Mouse (Mus musculus) CH12.LX (cell line): ENCODE measurements at regions not wholly inside any gene's neighbourhood (a gene's known extent, or its start where the extent isn't known, plus 50 kb on each side); places are given as distances from the start of the nearest gene placed in this dataset.

Experiments
- DNase-seq: peaks from one replicate; pipeline ENCODE4 v3.0.0-alpha.2; 2013; ENCODE audit errors: extremely low read depth
- H3K27ac ChIP-seq: 2 replicates; pipeline ENCODE4 v1.5.1; 2012; ENCODE audit warnings: low read depth, mild to moderate bottlenecking, control low read depth, moderate library complexity; ENCODE audit not compliant: insufficient read depth
- H3K27me3 ChIP-seq: replicated peaks from 2 replicates; pipeline ENCODE3; 2012; ENCODE audit warnings: inconsistent platforms
- H3K36me3 ChIP-seq, 2 experiments: replicated peaks in 1 of 2; 2 replicates each; pipeline versions ENCODE3 to v1.6.1; 2012; ENCODE audit warnings: inconsistent platforms in 1 of 2, low read length in 1 of 2, mild to moderate bottlenecking in 1 of 2, mixed read lengths in 1 of 2, moderate library complexity in 1 of 2; ENCODE audit not compliant: control insufficient read depth in 1 of 2, insufficient read depth in 1 of 2
- H3K4me1 ChIP-seq, 2 experiments: 2 replicates each; pipeline ENCODE4 v1.6.1; 2012; ENCODE audit warnings: inconsistent platforms in 1 of 2, moderate library complexity in 1 of 2; ENCODE audit not compliant: insufficient read depth in 2 of 2, control insufficient read depth in 1 of 2
- H3K4me2 ChIP-seq: 2 replicates; pipeline ENCODE4 v1.6.1; 2012; ENCODE audit warnings: low read depth, mild to moderate bottlenecking, control low read depth; ENCODE audit not compliant: poor library complexity, insufficient read depth, severe bottlenecking
- H3K4me3 ChIP-seq, 3 experiments: fragments of 150-350 bp in 1 of 3; sonication (generic) in 1 of 3; replicated peaks in 1 of 3; 2 replicates each; pipeline versions ENCODE3 to v1.5.1; 2011 to 2012; ENCODE audit warnings: low read depth in 2 of 3, low read length in 2 of 3, mild to moderate bottlenecking in 2 of 3, moderate library complexity in 2 of 3, control low read depth in 1 of 3, improper control_type of control experiment in 1 of 3, inconsistent platforms in 1 of 3, mixed read lengths in 1 of 3; ENCODE audit not compliant: poor library complexity in 1 of 3
- H3K79me2 ChIP-seq: replicated peaks from 2 replicates; pipeline ENCODE4 v1.6.1; 2012; ENCODE audit warnings: mild to moderate bottlenecking, moderate library complexity; ENCODE audit not compliant: control insufficient read depth, poor library complexity, insufficient read depth, severe bottlenecking; ENCODE audit errors: extremely low read depth
- H3K9ac ChIP-seq: 2 replicates; pipeline ENCODE4 v1.6.1; 2012; ENCODE audit warnings: low read depth, mild to moderate bottlenecking, control low read depth, moderate library complexity; ENCODE audit not compliant: insufficient read depth
- H3K9me3 ChIP-seq: replicated peaks from 2 replicates; pipeline ENCODE3; 2012; ENCODE audit warnings: low read length, inconsistent platforms, mixed read lengths
- BHLHE40 ChIP-seq: IDR thresholded peaks from 2 replicates; pipeline ENCODE4 v1.6.1; 2011; ENCODE audit warnings: mild to moderate bottlenecking, low read depth, low read length, improper control_type of control experiment
- CTCF ChIP-seq, 2 experiments: IDR thresholded peaks in 1 of 2; conservative IDR thresholded peaks in 1 of 2; 2 replicates each; pipeline ENCODE4 v1.5.1; 2011 to 2012; ENCODE audit warnings: low read depth in 2 of 2, low read length in 2 of 2, improper control_type of control experiment in 1 of 2, inconsistent platforms in 1 of 2, mild to moderate bottlenecking in 1 of 2, moderate library complexity in 1 of 2
- ETS1 ChIP-seq: conservative IDR thresholded peaks from 2 replicates; pipeline ENCODE4 v1.6.1; 2012; ENCODE audit warnings: low read depth, mild to moderate bottlenecking, inconsistent platforms, low read length, improper control_type of control experiment, moderate library complexity
- GABPA ChIP-seq: IDR thresholded peaks from 2 replicates; pipeline ENCODE4 v1.6.1; 2012; ENCODE audit warnings: low read depth, low read length, improper control_type of control experiment, inconsistent platforms; ENCODE audit not compliant: insufficient replicate concordance
- IRF4 ChIP-seq: IDR thresholded peaks from 2 replicates; pipeline ENCODE4 v1.6.1; 2014; ENCODE audit warnings: low read depth, mild to moderate bottlenecking, inconsistent platforms, low read length, improper control_type of control experiment
- JUN ChIP-seq: IDR thresholded peaks from 2 replicates; pipeline ENCODE4 v1.6.1; 2011; ENCODE audit warnings: low read depth, mild to moderate bottlenecking, low read length, improper control_type of control experiment, moderate library complexity; ENCODE audit not compliant: insufficient read depth
- KAT2A ChIP-seq: IDR thresholded peaks from 2 replicates; pipeline ENCODE4 v1.6.1; 2012; ENCODE audit warnings: low read length, improper control_type of control experiment, inconsistent platforms; ENCODE audit not compliant: insufficient replicate concordance
- MAX ChIP-seq: IDR thresholded peaks from 2 replicates; pipeline ENCODE4 v1.6.1; 2011; ENCODE audit warnings: low read length, improper control_type of control experiment
- MAZ ChIP-seq: IDR thresholded peaks from 2 replicates; pipeline ENCODE4 v1.6.1; 2012; ENCODE audit warnings: low read depth, mild to moderate bottlenecking, inconsistent platforms, low read length, improper control_type of control experiment, moderate library complexity
- MEF2A ChIP-seq: IDR thresholded peaks from 2 replicates; pipeline ENCODE4 v1.6.1; 2014; ENCODE audit warnings: low read depth, mild to moderate bottlenecking, inconsistent platforms, low read length, improper control_type of control experiment, borderline replicate concordance
- MXI1 ChIP-seq: IDR thresholded peaks from 2 replicates; pipeline ENCODE4 v1.6.1; 2011; ENCODE audit warnings: mild to moderate bottlenecking, low read depth, low read length, improper control_type of control experiment
- NRF1 ChIP-seq: IDR thresholded peaks from 2 replicates; pipeline ENCODE4 v1.6.1; 2014; ENCODE audit warnings: low read depth, mild to moderate bottlenecking, inconsistent platforms, low read length, improper control_type of control experiment, moderate library complexity
- PAX5 ChIP-seq: IDR thresholded peaks from 2 replicates; pipeline ENCODE4 v1.6.1; 2012; ENCODE audit warnings: low read length, inconsistent platforms, mixed read lengths
- POLR2A ChIP-seq: IDR thresholded peaks from 2 replicates; pipeline ENCODE4 v1.6.1; 2011; ENCODE audit warnings: low read depth, mild to moderate bottlenecking, improper control_type of control experiment, low read length
- POLR2AphosphoS2 ChIP-seq: IDR thresholded peaks from 2 replicates; pipeline ENCODE4 v1.6.1; 2011; ENCODE audit warnings: low read depth, low read length, improper control_type of control experiment
- RAD21 ChIP-seq: IDR thresholded peaks from 2 replicates; pipeline ENCODE4 v1.6.1; 2011; ENCODE audit warnings: low read depth, mild to moderate bottlenecking, low read length, improper control_type of control experiment, moderate library complexity
- SIN3A ChIP-seq: IDR thresholded peaks from 2 replicates; pipeline ENCODE4 v1.6.1; 2012; ENCODE audit warnings: low read length, improper control_type of control experiment, inconsistent platforms
- SMC3 ChIP-seq: IDR thresholded peaks from 2 replicates; pipeline ENCODE4 v1.6.1; 2011; ENCODE audit warnings: low read depth, low read length, improper control_type of control experiment
- TBP ChIP-seq: conservative IDR thresholded peaks from 2 replicates; pipeline ENCODE4 v1.6.1; 2011; ENCODE audit warnings: low read depth, low read length, improper control_type of control experiment
- TCF12 ChIP-seq: IDR thresholded peaks from 2 replicates; pipeline ENCODE4 v1.6.1; 2014; ENCODE audit warnings: low read depth, mild to moderate bottlenecking, inconsistent platforms, low read length, improper control_type of control experiment
- USF1 ChIP-seq: IDR thresholded peaks from 2 replicates; pipeline ENCODE4 v1.6.1; 2014; ENCODE audit warnings: low read depth, mild to moderate bottlenecking, inconsistent platforms, low read length, improper control_type of control experiment
- ZKSCAN1 ChIP-seq: IDR thresholded peaks from 2 replicates; pipeline ENCODE4 v1.6.1; 2012; ENCODE audit warnings: low read depth, inconsistent platforms, low read length, improper control_type of control experiment, borderline replicate concordance
- ZNF384 ChIP-seq: IDR thresholded peaks from 2 replicates; pipeline ENCODE4 v1.6.1; 2012; ENCODE audit warnings: low read depth, low read length, improper control_type of control experiment, inconsistent platforms
- dilution Hi-C: fragments of 300-500 bp; cut with MboI; formaldehyde crosslinking; loops from 2 replicates; pipeline ENCODE4 v1.14.3; 2020; ENCODE audit warnings: low sequenced_read_pairs; ENCODE audit not compliant: extremely low pct_unique_long_range_greater_than_20kb, extremely low pct_ligation_motif_present
- in situ Hi-C: fragments of 300-500 bp; cut with MboI; formaldehyde crosslinking; loops from 3 replicates; pipeline ENCODE4 v1.14.3; 2019; ENCODE audit warnings: low sequenced_read_pairs, low pct_ligation_motif_present, low pct_unique_long_range_greater_than_20kb, mixed read lengths

- Histone ChIP-seq H3K4me1 (peaks cover 0 to 2% of the 10 kb centered on the region in 2 experiments; a peak in 1 of 4 replicates), H3K79me2 (no peaks in the 10 kb centered on the region), H3K27ac (no peak overlapping the region), H3K9me3 (no peaks in the 10 kb centered on the region), H3K4me3 (no peak overlapping the region), H3K27me3 (no peaks in the 10 kb centered on the region), H3K4me2 (no peak overlapping the region), H3K9ac (no peak overlapping the region), H3K36me3 (no peaks in the 10 kb centered on the region)
- dilution Hi-C loops (no loop called here), in situ Hi-C loops (no loop called here)
- TF ChIP-seq TCF12 (no peak), SMC3 (no peak), ETS1 (no peak), RAD21 (no peak), ZNF384 (no peak), MAZ (no peak), MEF2A (no peak)
- no peak for DNase-seq
Observed at GRCm38 (mm10) chr2:117668137-117668536, 325.3 kb upstream of the Rasgrp1 start.

- Histone ChIP-seq H3K4me3 (no peak overlapping the region), H3K79me2 (no peaks in the 10 kb centered on the region), H3K36me3 (no peaks in the 10 kb centered on the region), H3K27ac (no peak overlapping the region), H3K9me3 (no peaks in the 10 kb centered on the region), H3K9ac (no peak overlapping the region), H3K4me2 (no peak overlapping the region), H3K4me1 (no peaks in the 10 kb centered on the region), H3K27me3 (peaks cover 7% of the 10 kb centered on the region)
- no peak for TF ChIP-seq TBP
- TF ChIP-seq PAX5 = no peak
- no peak for TF ChIP-seq MEF2A
- no peak for TF ChIP-seq BHLHE40
- no peak for TF ChIP-seq JUN
- TF ChIP-seq POLR2A = no peak
- TF ChIP-seq KAT2A = no peak
- TF ChIP-seq MAZ = no peak
- TF ChIP-seq ZKSCAN1 = no peak
- no peak for TF ChIP-seq SIN3A
- TF ChIP-seq IRF4 = no peak
- no peak for TF ChIP-seq RAD21
- dilution Hi-C loops = no loop called here
- no peak for DNase-seq
- in situ Hi-C loops = no loop called here
Observed at GRCm38 (mm10) chr2:117674877-117675276, 332.1 kb upstream of the Rasgrp1 start.

- Histone ChIP-seq H3K79me2 (no peaks in the 10 kb centered on the region), H3K9me3 (no peaks in the 10 kb centered on the region), H3K4me2 (no peak overlapping the region), H3K4me3 (no peak overlapping the region), H3K36me3 (no peaks in the 10 kb centered on the region), H3K9ac (no peak overlapping the region), H3K4me1 (no peaks in the 10 kb centered on the region), H3K27ac (no peak overlapping the region), H3K27me3 (peaks cover 6% of the 10 kb centered on the region)
- no peak for DNase-seq
- in situ Hi-C loops (no loop called here), dilution Hi-C loops (no loop called here)
- TF ChIP-seq CTCF (conservative IDR thresholded peaks at IDR 0.05 in 1 of 2, IDR thresholded peaks at IDR 0.05 in 1 of 2; ENCODE audit: low read depth in 2 of 2, low read length in 2 of 2) (no peak), TCF12 (no peak), MAX (no peak), MEF2A (no peak), MXI1 (no peak), SMC3 (no peak), SIN3A (no peak), USF1 (no peak), RAD21 (no peak), NRF1 (no peak), POLR2AphosphoS2 (no peak), ZNF384 (no peak), KAT2A (no peak), GABPA (no peak)
Observed at GRCm38 (mm10) chr2:117678650-117679049, 335.8 kb upstream of the Rasgrp1 start.
